Mouse (Mus musculus) frontal cortex, adult (tissue): Measurements from ENCODE around the gene Chmp4b.

Experiments
- ATAC-seq: cut with Nextera tagmentation; 2 replicates; pipeline ENCODE4 v1.9.2; 2017; ENCODE audit warnings: mild to moderate bottlenecking, moderate library complexity, mixed read lengths; ENCODE audit not compliant: low TSS enrichment

Gene Chmp4b

DNA sequence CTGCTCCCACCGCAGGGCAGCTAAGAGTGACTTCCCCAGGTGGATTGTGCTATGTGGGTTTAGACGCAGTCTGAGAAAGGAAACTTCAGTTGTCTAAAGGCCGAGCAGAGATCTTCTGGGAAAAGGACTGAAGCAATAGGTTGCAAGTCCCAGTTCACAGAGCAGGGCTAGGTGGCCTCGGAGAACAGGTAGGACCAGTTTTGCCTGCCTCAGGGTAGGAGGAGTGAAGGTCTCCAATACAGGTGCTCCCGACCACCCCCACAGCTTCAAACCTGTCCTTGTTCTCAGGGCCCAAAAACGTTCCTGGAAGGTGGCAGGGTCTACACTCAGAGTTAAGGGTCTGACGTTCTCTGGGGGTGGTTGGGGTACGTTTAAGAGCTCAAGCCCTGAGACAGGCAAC is at the start of gene Chmp4b:
Gene Chmp4b (plus strand): TSS at position 343 of the 400 bp plus-strand sequence.
- ATAC-seq: no peak

DNA sequence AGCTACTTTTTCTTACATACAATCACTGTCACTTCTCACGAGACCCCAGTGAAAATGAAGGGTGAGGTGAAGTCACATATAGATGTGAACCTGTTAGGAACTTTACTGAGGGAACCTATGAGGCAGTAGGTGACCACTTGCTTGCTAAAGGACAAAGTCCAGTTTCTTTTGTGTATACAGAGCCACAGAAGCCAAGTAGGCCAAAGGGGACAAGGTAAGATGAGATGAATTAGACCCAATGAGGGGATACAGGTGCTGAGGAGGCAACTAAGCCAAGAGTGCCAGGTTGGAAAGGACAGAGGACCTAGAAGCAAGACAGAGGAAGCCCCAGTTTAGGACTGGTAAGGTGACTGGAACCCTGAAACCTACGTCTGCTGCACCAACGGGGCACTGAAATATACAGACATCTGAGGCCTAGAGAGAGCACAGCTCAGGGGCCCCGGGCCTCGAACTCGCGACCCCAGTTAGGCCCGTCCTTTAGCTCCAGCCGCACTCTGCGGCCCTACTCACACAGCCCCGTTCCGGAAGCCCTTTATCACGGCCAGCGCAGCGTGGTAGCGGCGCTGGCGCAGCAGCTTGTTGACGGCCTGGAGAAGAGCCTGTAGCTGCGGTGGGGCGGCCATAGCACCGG is 48.4 kb upstream of the Chmp4b start:
- peak; percentile 38; the same call in 1 of the 2 replicates for ATAC-seq

- peak; percentile 100 for ATAC-seq
Measured at GRCm38 (mm10) chr2:154603638-154604153, 47.8 kb upstream of the Chmp4b start, which contains the start of gene Pxmp4. Gene Pxmp4, minus strand, starts transcription at chr2:154603708.

DNA sequence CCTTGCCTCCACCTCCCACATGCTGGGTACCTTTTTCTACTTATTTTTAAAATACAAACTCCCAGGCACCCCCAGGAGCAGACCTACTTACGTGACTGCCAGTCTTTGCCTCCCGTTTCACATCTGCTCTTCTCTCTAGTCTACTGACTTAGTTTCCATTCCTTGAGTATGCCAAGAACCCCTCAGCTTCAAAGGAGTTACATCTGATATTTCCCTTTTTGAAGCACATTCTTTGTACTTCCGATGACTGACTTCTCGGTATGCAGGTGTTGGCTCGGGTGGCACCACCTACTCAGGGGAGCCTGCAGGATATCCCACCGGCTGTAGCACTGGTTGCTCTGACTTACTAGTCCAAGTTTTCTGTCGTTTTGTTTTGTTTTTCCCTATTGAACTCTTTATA is 47.3 kb upstream of the Chmp4b start:
- no peak for ATAC-seq

GRCm38 (mm10) chr2:154606965-154607364 is 44.5 kb upstream of the Chmp4b start:
- no peak for ATAC-seq

GRCm38 (mm10) chr2:154609050-154609767 is 42.3 kb upstream of the Chmp4b start:
- ATAC-seq: no peak

- peak; percentile 86 for ATAC-seq
Measured at GRCm38 (mm10) chr2:154613118-154614115, 38.1 kb upstream of the Chmp4b start, which contains the start of the genes Zfp341 and 4930519P11Rik. Gene Zfp341, plus strand, starts transcription at chr2:154613297. Gene 4930519P11Rik, minus strand, starts transcription at chr2:154613437.

DNA sequence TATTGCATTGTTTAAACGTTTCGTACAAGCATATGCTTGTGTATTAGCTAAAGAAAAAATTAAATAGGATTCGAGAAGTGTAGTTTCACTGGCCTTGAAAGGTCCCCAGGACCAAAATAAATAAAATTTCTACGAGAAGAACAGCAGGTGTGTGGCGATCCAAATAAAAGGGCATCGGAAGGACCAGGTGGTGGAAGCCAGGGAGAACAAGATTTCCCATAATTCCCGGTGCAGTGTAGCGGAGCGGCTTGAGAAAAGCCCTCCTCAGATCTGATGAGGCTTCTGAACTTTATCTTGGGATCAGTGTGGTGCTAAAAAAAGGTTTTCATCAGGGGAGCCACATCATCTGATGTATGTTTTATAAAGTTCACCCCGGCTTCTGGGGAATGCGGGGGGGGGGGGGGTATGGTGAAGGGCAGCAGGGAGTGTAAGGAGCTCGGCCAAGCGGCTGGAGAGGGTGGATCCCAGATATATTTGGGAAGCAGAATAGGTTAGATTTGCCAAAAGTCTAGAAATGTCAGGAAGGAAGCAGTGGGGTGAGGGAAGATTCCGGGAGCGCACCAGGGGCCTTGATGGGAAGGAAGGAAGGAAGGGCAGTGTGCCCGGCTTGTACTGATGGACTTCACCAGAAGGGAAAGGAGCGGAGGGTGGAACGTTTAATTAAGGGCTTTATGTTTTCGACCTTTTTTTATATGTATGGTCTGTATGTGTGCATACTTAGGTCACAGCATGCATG is 36.5 kb upstream of the Chmp4b start:
- no peak for ATAC-seq

DNA sequence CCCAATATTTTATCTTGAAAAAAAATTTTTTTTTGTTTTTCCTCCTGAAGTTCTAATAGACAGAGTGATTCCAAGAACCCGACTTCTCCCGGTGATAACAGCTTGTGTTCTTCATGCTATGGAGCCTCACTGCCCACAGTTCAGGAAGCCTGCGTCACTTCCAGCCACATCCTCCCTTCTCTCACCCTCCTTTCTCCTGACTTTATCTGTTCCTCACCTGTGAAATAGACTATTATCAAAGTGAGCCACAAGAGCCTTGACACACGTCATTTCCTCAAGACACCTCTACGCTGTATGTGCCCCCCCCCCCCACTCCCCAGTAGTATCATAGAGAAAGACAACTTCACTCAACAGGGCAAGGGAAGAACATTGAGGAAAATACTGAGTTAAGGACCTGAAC is 35.8 kb upstream of the Chmp4b start:
- no peak for ATAC-seq

- no peak for ATAC-seq
Measured at GRCm38 (mm10) chr2:154617061-154617460, 34.4 kb upstream of the Chmp4b start.

GRCm38 (mm10) chr2:154621684-154622083 is 29.8 kb upstream of the Chmp4b start:
- ATAC-seq: no peak

- no peak for ATAC-seq
Measured at GRCm38 (mm10) chr2:154624137-154624536, 27.4 kb upstream of the Chmp4b start.

DNA sequence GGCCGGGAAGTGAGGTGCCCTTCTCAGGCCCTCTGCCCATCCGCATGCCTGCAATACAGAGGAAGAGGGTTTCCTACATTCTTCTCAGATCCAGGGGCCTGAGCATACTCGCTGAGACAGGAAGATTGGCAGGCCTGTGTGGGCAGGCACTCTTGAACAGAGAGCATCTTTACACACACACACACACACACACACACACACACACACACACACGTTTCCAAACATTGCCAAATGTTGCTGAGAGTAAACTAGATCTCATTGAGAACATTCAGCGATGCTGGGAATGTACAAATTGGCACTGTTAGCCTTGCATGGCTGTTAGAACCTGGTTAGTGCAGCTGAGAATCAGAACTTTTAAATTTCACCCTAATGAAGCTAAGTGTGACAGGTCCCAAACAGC is 21.0 kb upstream of the Chmp4b start:
- ATAC-seq: no peak

DNA sequence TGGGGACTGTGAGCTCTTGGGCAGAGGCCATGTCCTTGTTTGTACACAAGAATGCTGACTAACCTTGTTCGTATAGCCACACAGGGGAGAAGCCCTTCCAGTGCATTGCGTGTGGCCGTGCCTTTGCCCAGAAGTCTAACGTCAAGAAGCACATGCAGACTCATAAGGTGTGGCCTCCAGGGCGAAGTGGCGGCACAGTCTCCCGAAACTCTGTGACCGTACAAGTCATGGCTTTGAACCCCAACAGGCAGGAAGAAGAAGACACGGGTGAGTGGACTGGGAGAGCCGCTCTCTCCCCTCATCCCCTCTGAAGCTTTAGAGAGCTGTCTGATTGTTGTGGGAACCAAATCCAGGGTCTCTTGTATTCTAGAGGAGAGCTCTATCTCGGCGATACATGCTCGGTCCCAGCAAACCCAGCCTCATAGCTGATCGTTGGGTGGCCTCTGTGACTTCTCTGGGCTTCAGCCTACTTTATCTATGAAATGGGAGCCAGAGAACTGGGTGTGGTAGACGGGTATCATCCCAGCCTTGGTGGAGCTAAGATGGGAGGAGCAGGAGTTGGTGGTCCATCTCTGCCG is 19.2 kb upstream of the Chmp4b start:
- ATAC-seq: no peak

- no peak for ATAC-seq
Measured at GRCm38 (mm10) chr2:154633039-154633742, 18.3 kb upstream of the Chmp4b start.

DNA sequence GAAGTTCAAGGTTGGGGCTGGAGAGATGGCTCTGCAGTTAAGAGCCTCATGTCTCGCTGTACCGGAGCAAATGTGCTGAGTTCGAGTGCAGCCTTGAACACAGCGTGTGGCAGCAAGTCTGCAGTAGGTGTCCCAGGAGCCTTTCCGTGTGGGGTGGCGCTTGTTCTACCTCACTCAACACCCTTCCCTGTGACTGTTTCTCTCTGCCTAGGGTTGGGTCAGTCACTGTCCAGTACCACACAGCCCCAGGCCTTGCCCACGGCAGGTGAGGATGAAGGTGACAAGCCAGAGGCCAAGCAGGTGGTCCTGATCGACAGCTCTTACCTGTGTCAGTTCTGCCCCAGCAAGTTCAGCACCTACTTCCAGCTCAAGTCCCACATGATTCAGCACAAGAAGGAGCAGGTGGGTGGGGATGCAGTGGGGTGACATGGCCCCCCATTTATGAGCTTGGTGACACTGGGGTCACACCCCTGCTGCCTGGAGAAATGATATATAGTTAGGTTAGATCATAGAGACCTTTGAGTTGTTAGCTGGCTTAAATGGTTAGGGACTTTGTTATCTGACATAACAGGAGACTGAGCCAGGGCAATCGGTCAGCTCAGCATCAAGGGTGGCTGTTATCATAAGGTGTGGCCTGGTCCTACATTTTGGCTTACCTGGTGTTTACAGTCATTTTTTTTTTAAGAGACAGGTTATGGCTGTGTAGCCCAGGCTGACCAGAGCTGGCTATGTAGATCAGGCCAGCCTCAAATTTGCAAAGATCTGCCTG is 17.4 kb upstream of the Chmp4b start:
- no peak for ATAC-seq

- ATAC-seq: no peak
Measured at GRCm38 (mm10) chr2:154635826-154636225, 15.7 kb upstream of the Chmp4b start.

GRCm38 (mm10) chr2:154638521-154638920 is 13.0 kb upstream of the Chmp4b start:
- no peak for ATAC-seq

- no peak for ATAC-seq
Measured at GRCm38 (mm10) chr2:154639115-154639514, 12.4 kb upstream of the Chmp4b start.
